Mouse (Mus musculus): ENCODE results near the gene Foxp4. TPM values are rescaled to one million over a fixed set of nuclear protein-coding genes. Genes with fewer than 3 reads are reported as not detected.
"Not testable (repeated sequence)": the region's sequence is repeated elsewhere in the genome, so short reads cannot be mapped to it uniquely, and the experiment has no call there.

Gene Foxp4
- polyA plus RNA-seq, 1 experiment from 2014 or later = 4.9 TPM

DNA sequence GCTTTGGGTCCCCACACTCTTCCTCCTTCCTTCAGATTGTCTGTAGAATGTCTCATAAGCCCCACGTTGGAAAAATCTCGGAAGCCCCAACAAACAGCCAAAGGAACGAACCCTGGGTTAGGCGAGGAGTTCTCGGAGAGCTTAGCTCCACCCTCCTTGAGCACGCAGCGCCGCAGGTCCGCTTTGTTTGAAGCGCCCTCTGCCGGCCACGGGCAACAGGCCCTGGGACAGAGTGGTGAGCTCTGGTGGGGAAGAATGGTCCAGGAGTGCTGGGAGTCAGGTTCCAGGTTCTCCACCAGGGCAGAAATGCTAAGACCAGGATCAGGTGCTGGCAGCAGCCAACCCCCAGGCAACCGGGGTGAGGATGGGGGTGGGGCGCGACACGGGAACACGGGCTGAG is 59.9 kb downstream of the Foxp4 start:
- WGBS (ENCODE audit: missing documents) = 3% methylated on average over 17 of the region's 17 CpGs
- H3K79me2 ChIP-seq (ENCODE audit: inconsistent target) = no peaks in the 10 kb centered on the region
- no peak overlapping the region for H3K4me3 ChIP-seq (ENCODE audit: inconsistent target)
- H3K27ac ChIP-seq = no peak overlapping the region
- H3K36me3 ChIP-seq (ENCODE audit: inconsistent target) = no peaks in the 10 kb centered on the region

DNA sequence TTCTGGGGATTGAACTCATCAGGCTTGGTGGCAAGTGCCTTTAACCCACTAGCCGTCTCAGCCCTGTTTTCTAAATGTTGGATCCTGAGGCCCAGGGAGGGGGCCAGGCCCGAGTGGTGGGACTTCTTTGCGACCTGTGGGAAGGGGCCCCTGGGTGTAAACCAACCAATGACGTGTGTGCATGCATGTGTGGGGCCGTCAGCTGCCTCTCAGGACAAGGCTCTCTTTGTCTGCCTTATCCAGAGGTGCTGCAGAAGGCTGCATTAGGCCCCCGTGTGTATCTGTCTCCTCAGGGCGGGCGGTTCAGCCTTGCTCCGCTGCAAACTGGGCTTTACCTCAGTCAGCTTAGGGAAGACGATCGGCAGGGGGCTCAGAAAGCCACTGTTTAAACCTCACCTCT is 61.0 kb downstream of the Foxp4 start:
- Histone ChIP-seq H3K36me3 (ENCODE audit: inconsistent target) (no peaks in the 10 kb centered on the region), H3K4me3 (ENCODE audit: inconsistent target) (no peak overlapping the region), H3K79me2 (ENCODE audit: inconsistent target) (no peaks in the 10 kb centered on the region), H3K27ac (no peak overlapping the region)
- 80% methylated on average over 10 of the region's 11 CpGs for WGBS (ENCODE audit: missing documents)

- Histone ChIP-seq H3K79me2 (ENCODE audit: inconsistent target) (no peaks in the 10 kb centered on the region), H3K36me3 (ENCODE audit: inconsistent target) (no peaks in the 10 kb centered on the region), H3K4me3 (ENCODE audit: inconsistent target) (no peak overlapping the region), H3K27ac (no peak overlapping the region)
- WGBS (ENCODE audit: missing documents) = 97% methylated on average over 4 of the region's 4 CpGs
These were observed 61.4 kb downstream of the Foxp4 start for GRCm38 (mm10) chr17:47863023-47863422.

- H3K79me2 ChIP-seq (ENCODE audit: inconsistent target) = no peaks in the 10 kb centered on the region
- H3K36me3 ChIP-seq (ENCODE audit: inconsistent target) = no peaks in the 10 kb centered on the region
- no peak overlapping the region for H3K27ac ChIP-seq
- WGBS (ENCODE audit: missing documents) = 84% methylated on average over 4 of the region's 4 CpGs
- H3K4me3 ChIP-seq (ENCODE audit: inconsistent target) = no peak overlapping the region
These were observed 68.9 kb downstream of the Foxp4 start for GRCm38 (mm10) chr17:47855544-47855943.

DNA sequence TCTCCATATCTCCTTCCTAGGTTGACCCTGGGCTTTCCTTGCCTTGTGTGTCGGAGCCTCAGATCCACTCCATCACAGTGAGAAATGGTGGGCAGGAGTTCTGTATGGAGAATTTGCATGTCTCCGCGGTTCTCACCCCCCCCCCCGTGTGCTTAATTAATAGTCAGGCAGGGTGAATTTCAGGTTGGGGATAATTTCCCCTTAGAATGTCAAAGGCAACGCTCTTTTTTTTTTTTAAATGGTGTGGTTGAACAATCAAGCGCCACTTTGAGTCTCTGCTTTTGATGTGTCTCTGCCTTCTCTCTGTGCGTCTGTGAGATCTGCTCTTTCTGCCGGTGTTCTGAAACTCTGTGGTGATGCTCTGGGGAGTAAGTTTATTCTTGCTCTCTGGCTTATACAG is 69.5 kb downstream of the Foxp4 start:
- no peak overlapping the region for H3K4me3 ChIP-seq (ENCODE audit: inconsistent target)
- no peak overlapping the region for H3K27ac ChIP-seq
- H3K79me2 ChIP-seq (ENCODE audit: inconsistent target) = no peaks in the 10 kb centered on the region
- WGBS (ENCODE audit: missing documents) = 89% methylated on average over 8 of the region's 8 CpGs
- no peaks in the 10 kb centered on the region for H3K36me3 ChIP-seq (ENCODE audit: inconsistent target)

- 72% methylated on average over 4 of the region's 4 CpGs for WGBS (ENCODE audit: missing documents)
- H3K36me3 ChIP-seq (ENCODE audit: inconsistent target) = no peaks in the 10 kb centered on the region
These were observed 70.7 kb downstream of the Foxp4 start for GRCm38 (mm10) chr17:47853760-47854159.

GRCm38 (mm10) chr17:47853336-47853735 is 71.1 kb downstream of the Foxp4 start:
- Histone ChIP-seq H3K79me2 (ENCODE audit: inconsistent target) (no peaks in the 10 kb centered on the region), H3K36me3 (ENCODE audit: inconsistent target) (no peaks in the 10 kb centered on the region), H3K4me3 (ENCODE audit: inconsistent target) (no peak overlapping the region), H3K27ac (no peak overlapping the region)
- WGBS (ENCODE audit: missing documents) = 96% methylated on average over 3 of the region's 4 CpGs

More at GRCm38 (mm10) chr17:47853760-47854159, 70.7 kb downstream of the Foxp4 start:
- no peaks in the 10 kb centered on the region for H3K79me2 ChIP-seq (ENCODE audit: inconsistent target)
- H3K27ac ChIP-seq = no peak overlapping the region
- no peak overlapping the region for H3K4me3 ChIP-seq (ENCODE audit: inconsistent target)

GRCm38 (mm10) chr17:47851798-47852360 is 72.6 kb downstream of the Foxp4 start:
- not testable (repeated sequence) for H3K4me3 ChIP-seq (ENCODE audit: inconsistent target); H3K79me2 ChIP-seq (ENCODE audit: inconsistent target); H3K27ac ChIP-seq; H3K36me3 ChIP-seq (ENCODE audit: inconsistent target)
- WGBS (ENCODE audit: missing documents) = 43% methylated on average over 22 of the region's 22 CpGs

DNA sequence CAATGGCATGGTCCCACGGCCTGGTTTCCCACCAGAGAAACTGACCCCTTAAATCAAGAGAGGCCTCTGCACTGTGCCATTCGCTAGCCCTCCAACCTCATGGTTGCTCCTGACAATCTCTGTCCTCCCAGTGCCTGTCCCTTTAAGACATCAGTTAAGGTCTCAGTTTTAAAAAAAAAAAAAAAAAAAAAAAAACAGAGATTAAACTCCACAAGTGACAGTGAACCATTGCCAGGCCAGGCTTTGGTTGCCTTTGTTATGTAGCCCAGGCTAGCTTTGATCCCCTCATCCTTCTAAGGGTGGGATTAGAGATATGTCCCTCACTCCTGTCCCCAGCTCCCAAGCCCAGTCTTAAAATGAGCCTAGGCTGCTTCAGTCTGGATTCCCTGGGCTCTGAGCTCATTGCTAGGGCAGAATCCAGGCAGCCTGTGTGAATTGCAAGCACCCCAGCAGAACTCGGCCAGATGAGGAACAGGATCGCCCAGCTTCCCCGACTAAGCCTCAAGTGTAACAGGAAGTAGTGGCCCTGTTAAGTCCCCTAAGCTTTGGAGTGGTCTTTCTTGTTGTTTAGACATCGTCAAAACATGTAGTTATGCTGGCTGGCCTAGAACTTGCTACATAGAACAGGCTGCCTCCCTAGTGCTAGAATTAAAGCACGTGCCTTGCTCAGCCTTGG is 73.7 kb downstream of the Foxp4 start:
- H3K27ac ChIP-seq = no peak overlapping the region
- 53% methylated on average over 7 of the region's 7 CpGs for WGBS (ENCODE audit: missing documents)
- no peaks in the 10 kb centered on the region for H3K36me3 ChIP-seq (ENCODE audit: inconsistent target)

GRCm38 (mm10) chr17:47850035-47850434 is 74.4 kb downstream of the Foxp4 start:
- Histone ChIP-seq H3K36me3 (ENCODE audit: inconsistent target) (no peaks in the 10 kb centered on the region), H3K27ac (no peak overlapping the region), H3K4me3 (ENCODE audit: inconsistent target) (no peak overlapping the region), H3K79me2 (ENCODE audit: inconsistent target) (no peaks in the 10 kb centered on the region)
- 87% methylated on average over 3 of the region's 3 CpGs for WGBS (ENCODE audit: missing documents)

More for the DNA sequence above, 73.7 kb downstream of the Foxp4 start:
- H3K4me3 ChIP-seq (ENCODE audit: inconsistent target) = no peak overlapping the region
- no peaks in the 10 kb centered on the region for H3K79me2 ChIP-seq (ENCODE audit: inconsistent target)

DNA sequence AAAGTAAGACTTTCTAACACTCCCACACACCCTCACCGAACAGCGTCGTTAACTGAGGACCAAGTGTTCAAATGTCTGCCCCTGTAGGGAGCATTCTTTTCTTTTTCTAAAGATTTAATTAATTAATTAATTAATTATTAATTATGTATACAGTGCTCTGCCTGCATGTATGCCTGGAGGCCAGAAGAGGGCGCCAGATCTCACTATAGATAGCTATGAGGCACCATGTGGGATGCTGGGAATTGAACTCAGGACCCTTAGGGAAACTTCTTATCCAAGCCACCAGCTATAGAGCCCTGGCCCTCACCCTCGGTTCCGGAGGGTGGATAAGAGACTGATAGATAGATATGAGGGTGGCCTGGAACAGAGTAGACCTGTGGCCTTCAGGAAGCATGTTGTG is 76.5 kb downstream of the Foxp4 start:
- Histone ChIP-seq H3K36me3 (ENCODE audit: inconsistent target) (no peaks in the 10 kb centered on the region), H3K4me3 (ENCODE audit: inconsistent target) (no peak overlapping the region), H3K79me2 (ENCODE audit: inconsistent target) (no peaks in the 10 kb centered on the region), H3K27ac (no peak overlapping the region)
- 91% methylated on average over 5 of the region's 6 CpGs for WGBS (ENCODE audit: missing documents)

DNA sequence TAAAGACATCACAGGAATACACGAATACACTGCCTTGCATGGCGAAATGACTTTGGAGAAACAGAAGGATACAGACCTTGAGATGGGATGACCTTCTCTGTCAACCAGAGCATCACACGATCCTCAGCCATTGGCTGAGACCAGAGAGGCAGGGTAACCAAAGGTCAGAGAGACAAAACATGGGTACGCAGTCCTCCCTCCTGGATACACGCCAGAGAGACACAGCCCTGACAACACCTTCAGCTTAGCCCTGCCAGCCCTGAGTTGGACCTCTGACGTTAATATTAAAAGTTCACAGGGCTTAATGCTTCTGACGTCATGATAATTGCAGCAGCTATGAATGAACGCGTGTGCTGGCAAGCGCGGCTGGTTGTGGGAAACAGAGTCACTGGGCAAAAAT is 78.8 kb downstream of the Foxp4 start:
- H3K4me3 ChIP-seq (ENCODE audit: inconsistent target) = no peak overlapping the region
- WGBS (ENCODE audit: missing documents) = 88% methylated on average over 11 of the region's 11 CpGs
- no peaks in the 10 kb centered on the region for H3K79me2 ChIP-seq (ENCODE audit: inconsistent target)
- H3K36me3 ChIP-seq (ENCODE audit: inconsistent target) = no peaks in the 10 kb centered on the region
- no peak overlapping the region for H3K27ac ChIP-seq

DNA sequence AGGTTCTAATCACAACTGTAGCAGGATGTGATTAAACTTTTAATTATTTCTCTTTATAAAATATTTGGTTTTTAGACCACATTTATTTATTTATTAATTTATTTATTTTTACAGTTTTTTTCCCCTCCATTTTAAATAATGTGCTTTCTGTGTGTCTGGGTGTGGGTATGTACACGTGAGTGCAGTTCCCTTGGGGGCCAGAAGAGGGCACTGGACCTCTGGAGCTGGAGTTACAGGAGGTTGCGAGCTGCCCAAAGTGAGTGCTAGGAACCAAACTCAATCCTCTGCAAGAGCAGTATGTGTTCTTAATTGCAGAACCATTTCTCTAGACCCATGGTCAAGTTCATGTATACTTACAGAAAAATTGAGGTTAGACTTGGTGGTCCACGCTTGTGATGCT is 81.0 kb downstream of the Foxp4 start:
- no peaks in the 10 kb centered on the region for H3K36me3 ChIP-seq (ENCODE audit: inconsistent target)
- no peaks in the 10 kb centered on the region for H3K79me2 ChIP-seq (ENCODE audit: inconsistent target)
- H3K27ac ChIP-seq = no peak overlapping the region; the same call in 1 of the 2 replicates
- H3K4me3 ChIP-seq (ENCODE audit: inconsistent target) = no peak overlapping the region
- WGBS (ENCODE audit: missing documents) = 93% methylated on average over 3 of the region's 3 CpGs

GRCm38 (mm10) chr17:47841931-47842623 is 82.4 kb downstream of the Foxp4 start:
- peak overlapping the region; percentile 2; the same call in 1 of the 2 replicates for H3K4me3 ChIP-seq (ENCODE audit: inconsistent target)

GRCm38 (mm10) chr17:47841521-47841920 is 82.9 kb downstream of the Foxp4 start:
- H3K79me2 ChIP-seq (ENCODE audit: inconsistent target) = no peaks in the 10 kb centered on the region
- H3K4me3 ChIP-seq (ENCODE audit: inconsistent target) = no peak overlapping the region
- H3K36me3 ChIP-seq (ENCODE audit: inconsistent target) = no peaks in the 10 kb centered on the region
- H3K27ac ChIP-seq = peak overlapping the region; percentile 61
- WGBS (ENCODE audit: missing documents) = 91% methylated on average over 6 of the region's 8 CpGs

More at GRCm38 (mm10) chr17:47841931-47842623, 82.4 kb downstream of the Foxp4 start:
- Histone ChIP-seq H3K36me3 (ENCODE audit: inconsistent target) (no peaks in the 10 kb centered on the region), H3K27ac (peak overlapping the region; percentile 61), H3K79me2 (ENCODE audit: inconsistent target) (no peaks in the 10 kb centered on the region)
- 15% methylated on average over 19 of the region's 19 CpGs for WGBS (ENCODE audit: missing documents)
